Mouse (Mus musculus): ENCODE data around the gene Adamts17. TPM values are rescaled to one million over a fixed set of nuclear protein-coding genes. Genes with fewer than 3 reads are reported as not detected.

Adamts17 gene
- polyA plus RNA-seq, 1 experiment = 0.55 TPM

- Histone ChIP-seq H3K27me3 (ENCODE audit: control insufficient read depth, insufficient read depth, low read length, poor library complexity, severe bottlenecking) (no peaks in the 10 kb centered on the region), H3K4me1 (ENCODE audit: control insufficient read depth, insufficient read depth, low read length) (no peaks in the 10 kb centered on the region), H3K9me3 (replicated peaks; ENCODE audit: control insufficient read depth, insufficient read depth, low read length, poor library complexity, severe bottlenecking) (no peaks in the 10 kb centered on the region), H3K9ac (ENCODE audit: low read depth, poor library complexity, severe bottlenecking) (no peak overlapping the region), H3K36me3 (ENCODE audit: control insufficient read depth, insufficient read depth, low read length, poor library complexity, severe bottlenecking) (no peaks in the 10 kb centered on the region), H3K4me3 (ENCODE audit: low read depth, low read length) (no peak overlapping the region), H3K27ac (ENCODE audit: insufficient read depth, low read length) (no peak overlapping the region)
- TF ChIP-seq CTCF (IDR thresholded peaks at IDR 0.05; ENCODE audit: low read depth, low read length) (no peak), POLR2A (IDR thresholded peaks at IDR 0.05; ENCODE audit: insufficient read depth, low read length) (no peak), EP300 (IDR thresholded peaks at IDR 0.05; ENCODE audit: insufficient read depth, low read depth, low read length) (no peak)
Measured at GRCm38 (mm10) chr7:67026114-67027070, 186.9 kb downstream of the Adamts17 start.

- Histone ChIP-seq H3K9me3 (replicated peaks; ENCODE audit: control insufficient read depth, insufficient read depth, low read length, poor library complexity, severe bottlenecking) (no peaks in the 10 kb centered on the region), H3K27ac (ENCODE audit: insufficient read depth, low read length) (no peak overlapping the region), H3K9ac (ENCODE audit: low read depth, poor library complexity, severe bottlenecking) (no peak overlapping the region), H3K4me3 (ENCODE audit: low read depth, low read length) (no peak overlapping the region), H3K4me1 (ENCODE audit: control insufficient read depth, insufficient read depth, low read length) (no peaks in the 10 kb centered on the region), H3K27me3 (ENCODE audit: control insufficient read depth, insufficient read depth, low read length, poor library complexity, severe bottlenecking) (no peaks in the 10 kb centered on the region), H3K36me3 (ENCODE audit: control insufficient read depth, insufficient read depth, low read length, poor library complexity, severe bottlenecking) (no peaks in the 10 kb centered on the region)
- TF ChIP-seq POLR2A (IDR thresholded peaks at IDR 0.05; ENCODE audit: insufficient read depth, low read length) (no peak), CTCF (IDR thresholded peaks at IDR 0.05; ENCODE audit: low read depth, low read length) (no peak), EP300 (IDR thresholded peaks at IDR 0.05; ENCODE audit: insufficient read depth, low read depth, low read length) (no peak)
Measured at GRCm38 (mm10) chr7:67027216-67027615, 187.7 kb downstream of the Adamts17 start.

- H3K36me3 ChIP-seq (ENCODE audit: control insufficient read depth, insufficient read depth, low read length, poor library complexity, severe bottlenecking) = no peaks in the 10 kb centered on the region
- H3K9me3 ChIP-seq (replicated peaks; ENCODE audit: control insufficient read depth, insufficient read depth, low read length, poor library complexity, severe bottlenecking) = no peaks in the 10 kb centered on the region
- H3K4me1 ChIP-seq (ENCODE audit: control insufficient read depth, insufficient read depth, low read length) = no peaks in the 10 kb centered on the region
- no peaks in the 10 kb centered on the region for H3K27me3 ChIP-seq (ENCODE audit: control insufficient read depth, insufficient read depth, low read length, poor library complexity, severe bottlenecking)
- TF ChIP-seq EP300 (IDR thresholded peaks at IDR 0.05; ENCODE audit: insufficient read depth, low read depth, low read length) = no peak
- no peak for TF ChIP-seq POLR2A (IDR thresholded peaks at IDR 0.05; ENCODE audit: insufficient read depth, low read length)
- no peak for TF ChIP-seq CTCF (IDR thresholded peaks at IDR 0.05; ENCODE audit: low read depth, low read length)
- no peak overlapping the region for H3K4me3 ChIP-seq (ENCODE audit: low read depth, low read length)
- no peak overlapping the region for H3K27ac ChIP-seq (ENCODE audit: insufficient read depth, low read length)
- H3K9ac ChIP-seq (ENCODE audit: low read depth, poor library complexity, severe bottlenecking) = no peak overlapping the region
Measured at GRCm38 (mm10) chr7:67027696-67028095, 188.2 kb downstream of the Adamts17 start.

GRCm38 (mm10) chr7:67028902-67029301 is 189.4 kb downstream of the Adamts17 start:
- no peaks in the 10 kb centered on the region for H3K9me3 ChIP-seq (replicated peaks; ENCODE audit: control insufficient read depth, insufficient read depth, low read length, poor library complexity, severe bottlenecking)
- no peaks in the 10 kb centered on the region for H3K4me1 ChIP-seq (ENCODE audit: control insufficient read depth, insufficient read depth, low read length)
- no peak overlapping the region for H3K4me3 ChIP-seq (ENCODE audit: low read depth, low read length)
- no peak for TF ChIP-seq EP300 (IDR thresholded peaks at IDR 0.05; ENCODE audit: insufficient read depth, low read depth, low read length)
- no peak for TF ChIP-seq CTCF (IDR thresholded peaks at IDR 0.05; ENCODE audit: low read depth, low read length)
- TF ChIP-seq POLR2A (IDR thresholded peaks at IDR 0.05; ENCODE audit: insufficient read depth, low read length) = no peak
- H3K9ac ChIP-seq (ENCODE audit: low read depth, poor library complexity, severe bottlenecking) = no peak overlapping the region
- H3K27ac ChIP-seq (ENCODE audit: insufficient read depth, low read length) = no peak overlapping the region
- no peaks in the 10 kb centered on the region for H3K27me3 ChIP-seq (ENCODE audit: control insufficient read depth, insufficient read depth, low read length, poor library complexity, severe bottlenecking)
- H3K36me3 ChIP-seq (ENCODE audit: control insufficient read depth, insufficient read depth, low read length, poor library complexity, severe bottlenecking) = no peaks in the 10 kb centered on the region

- H3K4me3 ChIP-seq (ENCODE audit: low read depth, low read length) = no peak overlapping the region
- H3K27me3 ChIP-seq (ENCODE audit: control insufficient read depth, insufficient read depth, low read length, poor library complexity, severe bottlenecking) = no peaks in the 10 kb centered on the region
- H3K4me1 ChIP-seq (ENCODE audit: control insufficient read depth, insufficient read depth, low read length) = no peaks in the 10 kb centered on the region
- no peak overlapping the region for H3K9ac ChIP-seq (ENCODE audit: low read depth, poor library complexity, severe bottlenecking)
- H3K27ac ChIP-seq (ENCODE audit: insufficient read depth, low read length) = no peak overlapping the region
- no peaks in the 10 kb centered on the region for H3K36me3 ChIP-seq (ENCODE audit: control insufficient read depth, insufficient read depth, low read length, poor library complexity, severe bottlenecking)
- no peak for TF ChIP-seq CTCF (IDR thresholded peaks at IDR 0.05; ENCODE audit: low read depth, low read length)
- no peak for TF ChIP-seq EP300 (IDR thresholded peaks at IDR 0.05; ENCODE audit: insufficient read depth, low read depth, low read length)
- no peak for TF ChIP-seq POLR2A (IDR thresholded peaks at IDR 0.05; ENCODE audit: insufficient read depth, low read length)
- H3K9me3 ChIP-seq (replicated peaks; ENCODE audit: control insufficient read depth, insufficient read depth, low read length, poor library complexity, severe bottlenecking) = no peaks in the 10 kb centered on the region
Measured at GRCm38 (mm10) chr7:67029481-67029880, 189.9 kb downstream of the Adamts17 start.

GRCm38 (mm10) chr7:67031284-67031683 is 191.7 kb downstream of the Adamts17 start:
- Histone ChIP-seq H3K4me3 (ENCODE audit: low read depth, low read length) (no peak overlapping the region), H3K4me1 (ENCODE audit: control insufficient read depth, insufficient read depth, low read length) (no peaks in the 10 kb centered on the region), H3K27ac (ENCODE audit: insufficient read depth, low read length) (no peak overlapping the region), H3K9ac (ENCODE audit: low read depth, poor library complexity, severe bottlenecking) (no peak overlapping the region), H3K9me3 (replicated peaks; ENCODE audit: control insufficient read depth, insufficient read depth, low read length, poor library complexity, severe bottlenecking) (no peaks in the 10 kb centered on the region), H3K27me3 (ENCODE audit: control insufficient read depth, insufficient read depth, low read length, poor library complexity, severe bottlenecking) (no peaks in the 10 kb centered on the region), H3K36me3 (ENCODE audit: control insufficient read depth, insufficient read depth, low read length, poor library complexity, severe bottlenecking) (no peaks in the 10 kb centered on the region)
- TF ChIP-seq CTCF (IDR thresholded peaks at IDR 0.05; ENCODE audit: low read depth, low read length) = no peak

All from ES-Bruce4 (cell line).